8 mouse cellular contexts compared by ENCODE assay signal in genomic region chr10:83359451-83359850, GRCm38 (mm10). TPM values are rescaled to one million over a fixed set of nuclear protein-coding genes. Genes with fewer than 3 reads are reported as not detected.
DNase-seq lines count a peak whose midpoint lies in the region; ATAC-seq and TF ChIP-seq lines count a peak whose summit lies in the region.

No protein-coding gene starts in this region.

- no peak for TF ChIP-seq CTCF in left cerebral cortex, adult 2 months (IDR thresholded peaks at IDR 0.05)
- TF ChIP-seq CTCF in olfactory bulb, adult 2 months (IDR thresholded peaks at IDR 0.05; ENCODE audit: insufficient read depth, low read depth, low read length), result no peak

- no peak for DNase-seq in left cerebral cortex, adult 2 months (ENCODE audit: extremely low spot score in 1 of 2, low spot score in 2 of 2)
- no peak for DNase-seq in left cerebral cortex, postnatal 36 days (ENCODE audit: low spot score in 2 of 2)
- DNase-seq in forebrain, embryonic 11.5 days (ENCODE audit: low spot score), result no peak
- no peak for DNase-seq in limb, embryonic 10.5 days (ENCODE audit: low spot score)
- no peak for DNase-seq in urinary bladder, postnatal 14 days (ENCODE audit: low spot score)
- DNase-seq in layer of hippocampus, postnatal 10 days (ENCODE audit: low spot score in 2 of 2), result no peak
- no peak for DNase-seq in frontal cortex, postnatal 14 days (ENCODE audit: low spot score in 2 of 2)

- H3K9ac ChIP-seq in forebrain, embryonic 11.5 days (ENCODE audit: low read length), result peak overlapping the region; percentile 48

- peak overlapping the region; percentile 80 for H3K4me3 ChIP-seq in left cerebral cortex, adult 2 months
- H3K4me3 ChIP-seq in forebrain, embryonic 11.5 days (ENCODE audit: low read depth, low read length), result peak overlapping the region; percentile 89
- peak overlapping the region; percentile 99 for H3K4me3 ChIP-seq in limb, embryonic 10.5 days
- H3K4me3 ChIP-seq in olfactory bulb, adult 2 months (ENCODE audit: insufficient read depth, low read depth, low read length), result peak overlapping the region; percentile 67

- peak overlapping the region; percentile 79 for H3K27ac ChIP-seq in left cerebral cortex, adult 2 months
- peak overlapping the region; percentile 37; the same call in 1 of the 2 replicates for H3K27ac ChIP-seq in forebrain, embryonic 11.5 days (ENCODE audit: low read depth, low read length)
- H3K27ac ChIP-seq in limb, embryonic 10.5 days, result peak overlapping the region; percentile 89
- H3K27ac ChIP-seq in olfactory bulb, adult 2 months (ENCODE audit: insufficient read depth, low read depth, low read length), result peak overlapping the region; percentile 71

- H3K9me3 ChIP-seq in forebrain, embryonic 11.5 days (ENCODE audit: control insufficient read depth, low read length), result no peaks in the 10 kb centered on the region
- no peaks in the 10 kb centered on the region for H3K9me3 ChIP-seq in limb, embryonic 10.5 days (replicated peaks)

- no peaks in the 10 kb centered on the region; the same call in 1 of the 2 replicates for H3K36me3 ChIP-seq in forebrain, embryonic 11.5 days (ENCODE audit: control insufficient read depth, insufficient read depth, low read length)
- peaks cover 22% of the 10 kb centered on the region for H3K36me3 ChIP-seq in limb, embryonic 10.5 days

- ATAC-seq in forebrain, embryonic 11.5 days (replicated peaks; ENCODE audit: low FRiP score), result no peak

- H3K4me2 ChIP-seq in forebrain, embryonic 11.5 days (ENCODE audit: low read depth, low read length, severe bottlenecking), result peak overlapping the region; percentile 61

- TF ChIP-seq POLR2A in olfactory bulb, adult 2 months (IDR thresholded peaks at IDR 0.05; ENCODE audit: insufficient read depth, low read depth, low read length), result no peak

- intact Hi-C loops in left cerebral cortex, adult 2 months (cut with DNase I), result no loop called here
- intact Hi-C loops in left cerebral cortex, postnatal 36 days (cut with DNase I), result loop anchor here (10.0 kb wide), 1 partner anchor 455 kb away; no protein-coding TSS in a partner anchor

- H3K4me1 ChIP-seq in forebrain, embryonic 11.5 days (replicated peaks; ENCODE audit: control insufficient read depth, insufficient read depth, low read length), result peaks cover 5% of the 10 kb centered on the region
- peaks cover 10% of the 10 kb centered on the region for H3K4me1 ChIP-seq in limb, embryonic 10.5 days
- H3K4me1 ChIP-seq in olfactory bulb, adult 2 months (ENCODE audit: control insufficient read depth, insufficient read depth, low read length), result peaks cover 3% of the 10 kb centered on the region

- WGBS in forebrain, embryonic 11.5 days, result 90% methylated on average over 4 of the region's 4 CpGs
- 78% methylated on average over 4 of the region's 4 CpGs for WGBS in limb, embryonic 10.5 days
- WGBS in olfactory bulb, adult 2 months, result 81% methylated on average over 4 of the region's 4 CpGs

- H3K27me3 ChIP-seq in forebrain, embryonic 11.5 days (ENCODE audit: control insufficient read depth, insufficient read depth, low read length), result no peaks in the 10 kb centered on the region
- H3K27me3 ChIP-seq in limb, embryonic 10.5 days (ENCODE audit: low read depth, poor library complexity, severe bottlenecking), result no peaks in the 10 kb centered on the region

RNA-seq across cellular contexts. Expression of gene D10Wsu102e, which starts 0.6 kb away (rescaled TPM):
- total RNA-seq in left cerebral cortex, adult 2 months (2021), result 1 to 10 TPM; 3.9 to 4.5 TPM
- total RNA-seq in left cerebral cortex, postnatal 36 days (2021), result 1 to 10 TPM; 2.6 to 4.8 TPM
- polyA plus RNA-seq in forebrain, embryonic 11.5 days (2014; fragmentation: Nextera tagmentation; extraction: Ambion mirVana), result 1.4 and 1.6 TPM in 2 replicates
- 1.2 and 1.4 TPM in 2 replicates for polyA plus RNA-seq in limb, embryonic 10.5 days (2016; fragmentation: Nextera tagmentation; extraction: Ambion mirVana)
- 2.4 TPM in 1 of 2 replicates, not detected in the other for polyA plus RNA-seq in olfactory bulb, adult 2 months (2012; ENCODE audit: insufficient read depth, insufficient read length, low replicate concordance, missing spikeins)
- 1 to 10 TPM; 2.7 to 3.1 TPM for total RNA-seq in layer of hippocampus, postnatal 10 days (2021)

RNA-seq across cellular contexts. Expression of gene Slc41a2, which starts 21.8 kb away (rescaled TPM):
- total RNA-seq in left cerebral cortex, adult 2 months (2021), result 10 to 100 TPM; 26.3 to 26.8 TPM
- 10 to 100 TPM; 24.1 to 26.6 TPM for total RNA-seq in left cerebral cortex, postnatal 36 days (2021)
- 0.56 and 1.2 TPM in 2 replicates for polyA plus RNA-seq in forebrain, embryonic 11.5 days (2014; fragmentation: Nextera tagmentation; extraction: Ambion mirVana)
- polyA plus RNA-seq in limb, embryonic 10.5 days (2016; fragmentation: Nextera tagmentation; extraction: Ambion mirVana), result 0.25 and 0.41 TPM in 2 replicates
- polyA plus RNA-seq in olfactory bulb, adult 2 months (2012; ENCODE audit: insufficient read depth, insufficient read length, low replicate concordance, missing spikeins), result not detected in 2 replicates
- 10 to 100 TPM; 35.4 to 43.7 TPM for total RNA-seq in layer of hippocampus, postnatal 10 days (2021)

Comparison
In these comparisons a context has a peak if more than half of its experiments do, and no peak if none do; other contexts are left out.
1. H3K27ac ChIP-seq: peak in every context shown above with its lines; median percentile 89 in limb, embryonic 10.5 days; 79 in left cerebral cortex, adult 2 months; 71 in olfactory bulb, adult 2 months; 37 in forebrain, embryonic 11.5 days.